Mouse (Mus musculus) forelimb bud, embryonic 11.5 days (tissue): ENCODE measurements at regions not wholly inside any gene's neighbourhood (a gene's known extent, or its start where the extent isn't known, plus 50 kb on each side); places are given as distances from the start of the nearest gene placed in this dataset.
A peak's percentile ranks its signal among the peaks of the same experiment; 100 is the strongest.

Experiments used
- DNase-seq: peaks from one replicate; pipeline ENCODE4 v3.0.0-alpha.2; 2012; ENCODE audit warnings: low read depth, low spot score

- DNase-seq: no peak
These were observed 135.3 kb upstream of the Pabpc4l start for GRCm38 (mm10) chr3:46583351-46583750.

- DNase-seq: peak; percentile 68
These were observed 118.7 kb upstream of the Pabpc4l start for GRCm38 (mm10) chr3:46566636-46567235.

DNA sequence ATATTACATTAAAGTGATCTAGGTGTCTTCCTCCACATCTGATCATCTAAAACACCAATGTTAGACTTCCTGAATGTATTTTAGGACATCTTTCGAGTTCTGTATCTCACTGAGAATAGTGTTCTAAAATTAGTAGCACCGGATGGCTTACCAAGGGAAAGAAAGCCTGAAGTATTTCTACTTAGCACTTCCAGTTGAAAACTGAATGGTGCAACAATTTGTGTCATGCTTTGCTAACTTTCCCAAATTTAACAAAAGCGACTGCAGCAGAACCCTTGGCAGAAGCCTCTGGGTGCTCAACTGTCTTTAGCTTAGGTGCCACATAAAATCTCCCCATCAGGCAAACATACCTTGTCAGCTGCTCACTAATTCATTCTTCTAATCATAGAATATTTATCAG is 105.6 kb upstream of the Pabpc4l start:
- DNase-seq: no peak

DNA sequence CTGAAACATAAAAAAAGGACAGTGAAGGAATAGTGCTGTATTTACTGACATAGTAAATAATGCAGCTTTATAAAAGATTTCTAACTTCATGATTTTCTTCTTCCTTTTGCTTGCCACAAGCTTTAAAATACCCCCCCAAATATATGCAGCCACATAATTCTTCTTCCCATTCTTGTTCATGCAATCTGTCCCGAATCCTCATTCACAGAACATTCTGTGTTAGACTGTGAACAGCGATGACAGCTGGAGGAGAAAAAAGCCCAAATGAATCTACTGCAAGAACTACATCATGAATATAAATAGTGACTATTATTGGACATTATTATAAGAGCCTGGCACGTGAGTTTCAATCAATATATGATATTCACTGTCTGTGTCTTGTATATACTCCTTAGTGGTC is 90.6 kb upstream of the Pabpc4l start:
- no peak for DNase-seq

DNA sequence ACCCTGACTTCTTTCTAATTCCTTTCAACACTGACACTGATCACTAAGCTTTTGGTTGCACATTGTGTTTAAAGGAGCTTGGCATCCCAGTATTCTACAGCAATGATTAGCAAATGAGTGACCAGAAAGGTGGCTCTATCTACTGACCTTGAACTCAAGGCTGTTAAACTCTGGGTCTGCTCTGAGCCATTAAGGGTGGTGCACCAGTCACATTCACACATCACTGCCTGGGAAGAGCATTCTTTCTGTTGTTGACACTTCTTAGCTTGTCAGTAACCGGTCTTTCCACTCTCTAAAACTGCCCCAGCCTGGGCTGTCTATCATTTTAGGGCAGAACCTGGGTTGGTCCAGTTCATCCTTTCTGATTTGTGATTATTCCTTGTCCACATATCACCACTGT is 63.1 kb upstream of the Pabpc4l start:
- DNase-seq: no peak

- no peak for DNase-seq
These were observed 55.7 kb upstream of the Pabpc4l start for GRCm38 (mm10) chr3:46503713-46504112.
